Mouse (Mus musculus) testis, adult 2 months (tissue): ENCODE data around the gene Adam8.

Experiments
- CTCF ChIP-seq: fragments of 200-500 bp; IDR thresholded peaks from 2 replicates; pipeline ENCODE4 v1.5.1; 2012; ENCODE audit warnings: low read depth, mild to moderate bottlenecking, inconsistent platforms, low read length, moderate library complexity; ENCODE audit not compliant: control insufficient read depth, insufficient read depth, insufficient replicate concordance
- POLR2A ChIP-seq: fragments of 200-500 bp; IDR thresholded peaks from 2 replicates; pipeline ENCODE4 v1.6.1; 2012; ENCODE audit warnings: low read depth, mild to moderate bottlenecking, inconsistent platforms, low read length, moderate library complexity; ENCODE audit not compliant: control insufficient read depth

DNA sequence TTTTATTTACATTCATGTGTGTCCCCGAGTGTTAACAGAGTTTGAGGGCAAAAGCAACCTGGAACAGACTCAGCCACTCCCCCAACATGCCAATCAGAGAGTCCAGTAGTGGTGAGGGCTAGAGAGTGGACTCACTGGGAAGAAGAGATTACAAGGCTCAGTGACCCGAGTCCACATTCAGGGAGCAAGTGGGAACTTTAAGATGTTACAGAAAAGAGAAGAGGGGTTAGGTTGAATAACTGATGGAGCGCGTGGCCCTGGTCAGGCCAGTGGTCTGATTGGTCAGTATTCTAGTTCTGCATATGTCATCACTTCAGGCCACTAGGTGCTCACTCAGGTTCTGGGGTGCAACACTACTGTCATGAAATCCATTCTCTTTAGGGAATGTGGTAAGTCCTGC is 25.2 kb downstream of the Adam8 start:
- no peak for TF ChIP-seq CTCF
- TF ChIP-seq POLR2A = no peak
